Mouse (Mus musculus) lung, adult 2 months (tissue): Measurements from ENCODE around the gene Fhl3.

Experiments
- CTCF ChIP-seq: fragments of 200-500 bp; IDR thresholded peaks from 2 replicates; pipeline ENCODE4 v1.5.1; 2011; ENCODE audit warnings: mild to moderate bottlenecking, low read length, control low read depth; ENCODE audit not compliant: insufficient read depth
- POLR2A ChIP-seq: fragments of 200-500 bp; IDR thresholded peaks from 2 replicates; pipeline ENCODE4 v1.6.1; 2011; ENCODE audit warnings: low read depth, mild to moderate bottlenecking, control low read depth, low read length, borderline replicate concordance; ENCODE audit errors: extremely low read depth

DNA sequence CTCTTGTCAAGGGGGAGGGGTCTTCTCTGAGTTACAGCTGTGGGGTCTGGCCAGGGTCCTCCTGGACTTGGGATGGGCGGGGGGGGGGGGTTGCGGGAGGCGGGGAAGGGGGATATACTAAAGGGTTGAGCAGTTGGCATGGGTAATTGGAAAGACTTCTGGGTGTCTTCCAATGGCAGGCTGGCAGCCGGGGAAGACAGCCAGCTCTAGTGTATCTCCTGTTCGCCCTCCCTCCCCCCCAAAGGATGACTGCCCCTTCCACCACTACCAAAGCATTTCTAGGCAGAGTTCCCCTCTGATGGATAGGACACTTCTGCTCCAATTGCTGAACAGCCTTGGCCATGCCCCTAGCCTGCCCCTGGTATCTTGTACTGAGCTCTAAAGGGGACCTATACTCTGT, 1.4 kb downstream of the Fhl3 start:
- TF ChIP-seq POLR2A (no peak), CTCF (no peak)
